Mouse (Mus musculus) 3134 (cell line): Measurements from ENCODE around the gene Hk3.

Experiments
- DNase-seq: peaks from one replicate; pipeline ENCODE4 v3.0.0-alpha.2; 2011; ENCODE audit warnings: low spot score; ENCODE audit not compliant: insufficient read length; ENCODE audit errors: extremely low read depth

Gene Hk3

DNA sequence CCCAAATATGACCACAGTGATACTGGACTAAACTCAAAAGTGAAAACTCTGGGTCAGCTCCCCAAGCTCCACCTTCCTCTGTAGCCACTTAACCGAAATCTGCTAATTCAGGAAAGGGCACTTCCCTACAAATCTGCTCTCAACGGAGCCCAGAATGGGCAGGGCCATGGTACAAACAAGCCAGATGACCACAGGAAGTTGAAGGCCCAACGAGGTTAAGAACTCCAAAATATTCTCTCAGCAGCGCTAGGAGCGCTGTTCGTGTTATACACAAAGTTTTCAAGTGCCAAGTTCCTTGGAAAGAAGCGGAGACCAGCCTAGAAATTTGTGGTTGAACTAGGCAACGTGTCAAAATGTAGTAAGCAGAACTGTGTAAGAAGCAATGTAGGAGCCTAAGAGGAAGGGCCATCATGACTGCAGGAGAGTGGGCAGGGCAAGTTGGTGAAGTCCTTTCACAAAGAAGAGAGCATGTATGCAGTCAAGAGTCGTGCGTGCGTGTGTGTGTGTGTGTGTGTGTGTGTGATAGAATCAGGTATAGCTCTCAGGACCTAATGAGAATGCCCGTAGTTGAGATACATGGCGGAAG, at the start of gene Hk3:
Hk3 (minus strand) TSS at position 192 of the 586 bp plus-strand sequence.
- DNase-seq: no peak

DNA sequence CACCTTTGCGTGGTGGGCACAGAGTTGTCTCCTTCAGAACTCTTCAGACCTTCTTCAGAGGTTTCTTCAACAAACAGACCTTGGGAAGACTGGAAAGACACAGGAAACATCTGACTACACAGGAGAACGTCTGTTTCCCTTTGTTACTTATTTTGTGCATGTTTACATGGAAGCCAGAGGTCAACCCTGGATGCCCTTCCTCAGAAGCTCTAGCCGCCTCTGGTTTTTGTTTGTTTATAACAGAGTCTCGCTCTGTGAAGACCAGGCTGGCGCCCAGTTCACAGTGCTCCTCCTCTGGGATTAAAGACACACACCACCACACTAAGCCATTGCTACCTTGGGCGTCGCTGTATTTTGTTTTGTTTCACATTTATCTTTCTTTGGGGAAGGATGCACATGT, 48.5 kb upstream of the Hk3 start:
- DNase-seq: no peak

DNA sequence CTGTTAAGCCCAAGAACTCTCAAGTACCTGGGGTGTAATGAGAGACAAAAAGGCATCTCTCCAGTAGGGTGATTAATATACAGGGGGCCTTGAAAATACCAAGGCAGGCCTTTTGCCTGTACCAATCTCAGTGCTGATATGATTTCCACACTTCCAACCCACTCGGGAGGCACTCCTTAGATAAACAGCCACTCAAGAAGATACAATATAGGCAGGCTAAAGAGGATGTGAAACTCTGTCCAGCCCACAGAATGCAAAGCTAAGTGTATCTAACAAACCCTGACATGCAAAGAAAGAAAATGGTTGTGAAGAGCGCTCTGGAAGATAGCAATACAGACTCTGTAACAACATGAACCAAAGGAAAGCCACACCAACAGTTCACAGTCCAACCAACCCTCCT, 42.1 kb upstream of the Hk3 start:
- no peak for DNase-seq

DNA sequence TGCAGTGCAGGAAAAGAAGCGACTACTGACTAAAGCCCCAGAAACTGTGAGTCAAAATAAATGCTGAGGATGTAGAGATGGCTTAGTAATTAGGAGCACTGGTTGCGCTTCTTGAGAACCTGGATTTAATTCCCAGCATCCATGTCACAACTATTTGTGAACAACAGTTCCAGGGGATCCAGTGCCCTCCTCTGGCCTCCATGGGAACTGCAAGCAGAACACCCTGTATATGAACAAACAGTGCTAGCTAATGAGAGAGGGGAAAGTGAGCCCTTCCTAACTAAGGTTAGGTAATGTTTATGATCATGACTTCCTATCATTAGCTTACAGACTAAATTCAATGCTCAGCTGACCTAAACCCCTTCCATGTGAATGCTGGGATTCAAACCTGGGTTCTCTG, 36.9 kb upstream of the Hk3 start:
- no peak for DNase-seq

DNA sequence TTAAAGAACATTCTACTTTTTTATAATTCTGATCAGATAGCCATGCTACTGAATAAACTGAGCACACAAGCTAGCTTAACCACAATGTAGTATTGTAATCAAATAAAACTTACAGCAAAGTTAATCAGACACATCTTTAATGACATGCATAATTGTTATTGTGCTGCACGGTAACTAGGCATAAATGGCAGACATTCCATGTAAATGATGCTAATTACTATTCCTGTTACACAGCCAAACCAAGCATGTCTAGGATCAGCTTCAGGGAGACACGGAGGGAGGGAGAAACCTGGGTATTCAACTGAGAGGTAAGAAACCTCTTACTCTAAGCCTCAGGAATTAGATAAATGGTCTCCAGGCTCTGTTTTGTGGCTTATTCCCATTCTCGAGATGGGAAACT, 26.5 kb upstream of the Hk3 start:
- DNase-seq: no peak

DNA sequence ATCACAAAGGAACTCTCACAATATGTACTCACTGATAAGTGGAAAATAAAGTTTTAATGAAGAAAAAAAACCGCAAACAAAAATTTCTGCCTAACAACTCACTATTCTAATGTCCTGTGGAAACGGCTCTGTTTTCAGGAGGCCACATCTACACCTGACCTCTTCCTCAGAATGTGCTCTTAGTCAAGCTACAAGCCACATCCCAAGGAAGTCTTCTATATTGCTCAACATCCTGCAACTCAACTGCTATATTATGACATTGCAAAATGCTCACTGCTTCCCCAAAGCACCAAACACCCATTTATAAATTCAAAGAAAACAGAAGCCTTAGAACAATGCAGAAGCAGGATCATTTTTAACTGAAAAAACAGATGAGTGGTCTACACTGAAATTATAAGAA, 18.8 kb upstream of the Hk3 start:
- no peak for DNase-seq

DNA sequence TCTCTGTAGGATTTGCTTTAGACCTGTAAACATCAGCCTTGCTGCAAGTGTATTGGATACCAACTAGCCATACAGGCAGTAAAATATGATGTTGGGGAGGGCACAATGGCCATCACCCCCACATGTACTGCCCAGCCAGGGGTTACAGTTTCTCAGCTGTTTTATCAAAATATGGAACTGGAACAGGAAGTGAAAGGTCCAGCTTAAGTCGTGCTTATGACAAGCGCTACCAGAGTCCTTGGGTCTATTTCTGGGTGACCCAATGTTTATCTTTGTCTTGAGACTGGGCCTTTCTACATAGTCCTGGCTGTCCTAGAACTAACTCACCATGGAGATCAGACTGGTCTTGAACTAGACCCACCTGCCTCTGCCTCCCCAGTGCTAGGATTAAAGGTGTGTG, 3.0 kb upstream of the Hk3 start:
- DNase-seq: no peak

DNA sequence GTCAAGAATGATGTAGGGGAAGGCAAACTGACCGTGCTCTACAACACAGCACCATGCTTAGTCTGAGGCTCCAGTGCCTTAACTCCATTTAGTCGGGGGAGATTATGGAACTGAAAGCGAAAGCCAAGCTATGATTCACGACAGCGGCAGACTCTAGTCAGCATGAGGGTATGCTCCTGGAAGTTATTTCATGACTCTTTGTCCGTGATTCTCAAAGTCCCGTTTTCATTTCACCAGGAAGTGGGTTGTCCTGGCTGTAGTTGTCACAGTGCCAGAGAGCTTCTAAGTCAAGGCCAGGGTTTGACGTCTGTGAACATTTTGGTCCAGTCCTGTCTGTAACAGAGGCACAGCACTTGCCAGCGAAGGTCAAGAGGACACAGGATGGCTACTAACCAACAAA, 1.5 kb upstream of the Hk3 start:
- no peak for DNase-seq

DNA sequence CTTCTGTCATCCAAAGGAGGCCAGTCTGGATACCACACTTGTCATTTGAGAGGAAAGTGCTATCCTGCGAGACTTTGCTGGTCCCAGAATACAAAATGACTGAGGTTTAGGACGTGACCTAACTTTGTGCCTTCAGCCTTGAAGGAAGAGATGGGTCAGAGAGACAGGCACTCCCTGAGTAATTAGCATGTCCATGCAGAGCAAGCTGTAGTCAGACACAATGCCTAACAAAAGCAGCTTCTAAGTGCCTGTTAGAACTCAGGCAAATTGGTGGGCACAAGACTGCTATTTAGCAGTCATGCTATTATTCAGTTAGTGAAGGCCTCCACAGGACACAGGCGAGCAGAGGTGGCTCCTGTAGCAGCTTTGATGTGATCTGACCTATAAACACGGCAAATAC, 1.1 kb upstream of the Hk3 start:
- no peak for DNase-seq

DNA sequence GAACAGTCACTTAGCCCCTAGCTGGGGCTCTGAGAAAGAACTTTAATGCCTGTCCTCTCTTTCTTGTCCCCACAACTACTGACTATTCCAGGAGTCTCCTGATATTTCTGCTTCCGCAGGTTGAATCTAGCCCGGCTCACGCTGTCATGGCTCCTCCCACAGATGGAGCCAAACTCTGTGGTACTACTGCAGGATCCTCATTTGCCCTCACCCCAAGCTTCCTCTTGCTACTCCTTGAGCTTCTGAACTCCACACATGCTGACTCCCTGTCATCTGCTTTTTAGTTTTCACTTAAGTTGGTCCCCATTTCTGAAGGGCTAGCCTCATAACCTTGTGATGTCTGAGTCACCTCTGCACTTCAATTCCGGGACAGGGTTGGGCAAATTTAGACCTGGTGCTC, 1.1 kb downstream of the Hk3 start:
- DNase-seq: no peak

DNA sequence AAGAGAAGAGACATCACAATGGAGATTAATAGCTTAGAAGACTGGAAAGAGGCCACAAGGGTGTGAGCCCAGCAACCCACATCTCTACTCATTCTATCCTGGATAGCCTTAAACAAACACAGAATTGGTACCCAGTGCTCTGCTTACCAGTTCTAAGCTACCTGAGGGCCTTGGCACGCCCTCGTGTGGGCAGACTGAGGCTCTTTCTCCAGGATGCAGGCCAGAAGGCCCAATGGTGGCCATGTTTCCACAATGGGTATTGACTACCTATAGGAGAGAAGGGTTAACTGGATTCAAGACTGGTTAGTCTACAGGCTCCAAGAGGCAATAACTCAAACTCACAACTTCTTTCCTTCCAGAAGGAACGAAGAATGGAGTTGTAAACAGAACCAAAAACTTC, 2.0 kb downstream of the Hk3 start:
- no peak for DNase-seq

DNA sequence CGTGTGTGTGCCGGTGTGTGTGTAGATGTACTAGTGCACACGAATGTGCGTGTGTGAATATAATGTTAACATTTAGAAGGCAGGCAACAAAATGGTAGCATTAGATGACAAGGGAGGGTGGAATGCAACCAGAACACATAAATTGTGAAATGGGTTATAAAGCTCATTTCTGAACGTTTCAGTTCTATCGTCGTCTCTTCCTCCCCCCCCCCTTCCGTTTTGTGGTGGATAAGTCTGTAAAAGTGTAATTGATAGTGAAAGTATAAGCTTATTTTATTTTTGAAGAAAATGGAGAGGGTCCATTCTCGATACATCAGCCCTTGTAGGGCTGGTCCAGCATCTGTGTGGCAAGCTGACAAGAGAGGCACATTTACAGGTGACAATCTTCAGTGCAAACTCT, 2.5 kb downstream of the Hk3 start:
- no peak for DNase-seq

DNA sequence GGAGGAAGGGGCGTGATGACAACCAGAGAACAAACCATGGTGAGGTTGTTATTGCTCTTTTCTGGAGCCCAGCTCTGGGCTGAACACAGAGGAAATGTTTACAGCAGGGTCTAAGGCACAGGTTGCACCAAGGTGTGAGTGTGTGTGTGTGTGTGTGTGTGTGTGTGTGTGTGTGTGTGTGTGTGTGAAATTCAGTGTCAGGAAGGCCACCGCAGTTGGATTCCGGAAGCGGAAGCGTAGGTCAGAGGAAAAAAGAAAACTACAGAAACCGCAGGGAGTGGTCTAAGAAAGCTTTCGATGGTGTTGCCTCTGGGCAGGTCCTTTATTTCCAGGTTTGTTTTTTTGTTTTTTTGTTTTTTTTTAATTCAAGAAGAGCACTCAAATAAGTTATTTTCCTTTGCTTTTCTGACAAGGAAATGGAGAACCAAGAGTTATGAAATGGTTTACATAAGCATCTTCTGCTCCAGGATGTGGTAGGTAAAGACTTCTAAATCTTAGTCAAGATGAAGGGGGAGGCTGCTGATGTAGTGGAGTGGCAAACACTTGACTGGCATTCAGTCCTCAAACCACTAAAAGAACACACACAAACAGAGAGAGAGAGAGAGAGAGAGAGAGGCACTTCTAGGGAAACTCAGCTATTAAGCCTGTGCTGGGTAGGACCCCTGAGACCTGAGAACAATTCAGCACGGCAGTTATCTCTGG, 3.1 kb downstream of the Hk3 start:
- DNase-seq: no peak

DNA sequence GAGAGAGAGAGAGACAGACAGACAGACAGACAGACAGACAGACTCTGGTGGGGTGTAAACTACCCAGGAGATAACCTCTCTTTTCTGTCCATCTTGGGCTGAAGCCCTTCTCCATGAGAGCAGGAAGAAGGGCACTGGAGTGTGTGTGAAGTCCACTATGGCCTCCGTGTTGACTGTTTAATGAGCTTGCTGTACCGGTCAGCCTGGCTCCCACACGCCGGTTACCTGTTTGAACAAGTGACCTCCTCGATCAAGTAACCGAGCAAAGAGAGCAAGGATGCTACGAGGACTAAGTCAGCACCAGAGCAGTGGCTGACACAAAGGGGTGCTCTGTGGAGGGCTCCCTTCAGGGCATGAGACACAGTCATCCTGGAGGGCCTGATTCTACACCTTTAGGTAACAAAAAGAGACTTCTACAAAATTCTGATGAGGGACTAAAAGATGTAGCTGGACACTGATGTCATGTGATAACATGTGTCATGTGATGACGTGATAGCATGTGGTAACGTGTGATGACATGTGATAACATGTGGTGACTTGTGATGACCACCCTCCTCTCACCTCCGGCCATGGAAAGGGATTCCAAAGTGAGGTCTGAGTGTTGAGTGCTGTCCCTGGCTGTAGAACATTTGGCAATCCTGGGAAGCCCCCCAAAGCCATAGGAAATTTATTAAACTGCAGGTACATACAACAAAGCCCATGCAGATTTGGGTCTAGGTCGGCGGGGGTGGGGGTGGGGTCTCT, 3.9 kb downstream of the Hk3 start:
- no peak for DNase-seq

DNA sequence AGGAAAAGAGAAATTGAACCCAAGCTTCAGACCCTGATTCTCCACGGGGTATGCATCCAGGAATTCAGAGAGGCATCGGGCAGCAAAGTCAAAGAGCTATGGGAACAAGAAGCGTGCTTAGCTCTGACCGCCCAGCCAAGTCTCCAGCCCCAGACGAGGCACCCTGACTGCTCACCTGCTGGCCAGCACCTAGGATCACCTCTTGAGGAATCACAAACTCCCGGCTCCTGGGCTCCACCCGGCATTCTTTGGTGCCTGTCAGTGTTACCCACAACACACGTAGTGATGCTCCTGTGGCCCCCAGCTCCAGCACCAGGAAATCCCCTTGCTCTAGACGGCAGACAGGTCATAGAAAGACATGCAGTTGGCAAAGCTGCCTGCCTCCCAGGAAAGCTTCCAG, 6.7 kb downstream of the Hk3 start:
- no peak for DNase-seq

DNA sequence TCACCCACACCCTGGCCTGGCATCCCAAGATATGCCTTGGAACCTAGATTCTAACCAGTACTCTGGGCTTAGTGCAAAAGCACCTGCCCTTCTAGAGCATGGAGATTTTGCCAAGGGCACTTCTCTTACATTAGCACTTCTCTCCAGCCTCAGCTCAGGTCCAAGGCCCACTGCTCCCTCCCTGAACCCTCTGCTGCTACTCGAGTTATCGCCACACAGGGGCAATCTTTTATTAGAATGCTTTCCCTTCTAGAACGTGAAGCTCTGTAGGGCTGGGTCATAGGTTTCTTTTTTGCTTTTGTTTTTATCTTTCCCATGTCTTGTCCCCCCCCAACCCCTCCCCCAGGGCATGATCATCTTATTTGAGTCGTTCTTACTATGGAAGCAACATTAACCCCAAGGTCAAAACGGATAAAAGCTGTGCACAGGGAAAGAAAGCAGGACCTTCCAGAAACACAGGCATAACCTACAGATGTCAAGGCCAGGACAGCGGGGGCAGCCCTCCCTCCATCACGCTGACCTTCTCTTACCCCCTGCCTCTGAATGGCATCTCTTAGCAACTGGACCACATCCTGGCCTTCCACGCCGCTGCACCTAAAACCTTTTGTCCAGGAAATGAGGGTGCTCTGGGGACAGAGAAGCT, 7.4 kb downstream of the Hk3 start:
- no peak for DNase-seq

DNA sequence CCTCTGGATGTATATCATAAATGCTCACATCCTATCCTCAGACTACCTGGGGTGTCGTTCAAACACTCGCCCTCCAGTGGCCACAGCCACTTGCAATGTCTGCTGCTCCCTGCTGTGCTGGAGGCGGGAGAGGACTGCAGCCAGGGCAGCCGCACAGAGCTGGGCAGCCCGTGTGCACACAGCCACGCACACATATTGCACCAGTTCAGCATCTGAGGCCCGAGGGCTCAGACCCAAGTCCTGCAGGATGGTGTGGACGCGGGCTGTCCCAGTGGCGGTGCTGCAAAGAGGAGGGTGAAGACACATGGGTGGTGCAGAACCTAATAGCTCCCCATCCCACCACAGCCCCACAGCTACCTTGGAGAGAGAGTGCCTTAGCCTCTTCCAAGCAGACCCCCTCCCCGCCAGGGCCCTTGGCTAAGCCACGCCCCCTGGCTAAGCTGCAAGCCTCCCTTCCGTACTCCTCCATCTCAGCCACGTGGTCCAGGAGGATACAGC, 9.2 kb downstream of the Hk3 start:
- DNase-seq: no peak

DNA sequence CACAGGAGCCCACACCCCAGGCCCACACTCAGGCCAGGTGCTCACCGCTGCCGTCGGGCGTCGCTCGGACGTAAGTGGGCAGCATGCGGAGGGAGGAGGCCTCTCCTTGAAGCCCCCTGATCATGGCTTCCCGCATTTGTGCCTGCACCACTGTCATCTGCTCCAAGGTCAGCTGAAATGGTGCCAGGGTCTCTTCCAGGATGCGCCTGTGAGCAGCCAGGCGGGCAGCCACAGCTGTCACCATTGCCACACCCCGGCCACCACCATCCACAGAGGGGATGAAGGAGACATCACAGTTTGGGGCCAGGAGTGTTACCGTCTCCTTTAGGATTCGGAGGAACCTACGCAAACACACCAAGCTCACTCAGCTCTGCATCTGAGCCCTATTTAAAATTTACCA, 10.1 kb downstream of the Hk3 start:
- no peak for DNase-seq

DNA sequence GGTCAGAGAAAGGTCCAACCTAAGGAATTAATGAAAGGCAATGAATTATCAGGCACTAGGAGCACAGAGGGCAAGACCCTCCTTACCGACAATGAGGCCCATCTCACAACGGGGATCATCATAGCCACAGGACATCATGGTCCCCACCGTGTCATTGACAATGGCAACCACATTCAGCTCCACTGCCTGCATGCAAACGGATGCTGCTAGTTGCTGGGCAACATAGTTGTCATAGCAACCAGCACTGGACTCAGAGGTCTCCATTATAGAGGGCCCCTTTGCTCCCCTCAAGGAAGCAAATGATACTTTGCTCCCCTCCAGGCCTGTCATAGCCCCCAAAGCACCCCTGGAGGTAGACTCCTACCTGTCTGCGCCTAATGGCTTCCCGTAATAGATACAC, 12.6 kb downstream of the Hk3 start:
- DNase-seq: no peak

DNA sequence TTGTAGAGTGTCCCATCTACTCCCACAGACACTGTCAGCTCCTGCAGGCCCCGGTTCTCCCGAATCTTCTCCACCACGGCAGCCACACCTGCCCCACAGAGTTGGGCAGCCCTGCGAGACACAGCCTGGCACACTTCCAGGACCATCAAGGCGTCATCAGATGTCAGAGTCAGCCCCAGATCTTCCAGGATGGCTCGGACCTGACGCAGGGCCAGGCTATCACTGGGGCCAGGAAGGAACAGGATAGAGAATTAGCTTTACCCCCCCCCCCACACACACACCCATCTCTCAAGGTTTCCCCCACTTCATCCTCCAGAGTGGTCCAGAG, 14.8 kb downstream of the Hk3 start:
- DNase-seq: no peak

DNA sequence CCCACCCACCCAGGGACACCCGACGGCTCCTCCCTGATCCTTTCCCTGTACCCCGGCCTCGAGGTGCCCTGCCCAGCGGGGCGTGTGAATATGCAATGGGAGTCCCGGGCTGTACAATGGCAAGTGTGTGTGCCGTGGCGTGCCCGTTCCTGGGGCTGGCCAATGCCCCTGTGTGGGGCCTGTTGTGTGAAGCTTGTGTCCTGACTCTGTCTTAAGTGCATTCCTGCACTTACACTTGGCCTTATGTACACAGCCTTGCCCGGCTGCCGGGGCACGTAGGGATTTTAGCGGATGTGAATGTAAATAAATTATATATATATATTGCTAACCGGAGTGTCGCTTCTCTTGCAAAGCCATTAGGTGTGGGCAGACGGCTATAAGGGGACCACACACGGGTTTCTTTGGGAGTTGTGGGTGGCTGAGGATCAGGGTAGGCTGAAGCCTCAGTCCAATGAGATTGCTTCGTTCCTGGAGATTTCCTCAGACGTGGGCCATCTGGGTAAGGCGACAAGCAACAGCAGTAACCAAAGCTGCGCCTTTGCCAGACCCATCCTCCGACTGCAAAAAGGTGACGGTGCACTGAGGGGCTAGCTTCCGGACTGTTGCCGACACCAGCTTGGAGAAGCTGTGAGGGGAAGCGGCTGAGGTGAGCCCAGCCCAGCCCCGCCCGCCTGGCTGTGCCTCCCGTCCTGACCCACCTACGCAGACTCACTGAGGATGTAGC, 15.3 kb downstream of the Hk3 start:
- DNase-seq: no peak
